Mouse (Mus musculus) heart, adult 18-20 months (tissue): ENCODE results near the gene Efcab12. TPM values are rescaled to one million over a fixed set of nuclear protein-coding genes. Genes with fewer than 3 reads are reported as not detected.
A peak's percentile ranks its signal among the peaks of the same experiment; 100 is the strongest.

Experiments used
- DNase-seq, 2 experiments: peaks; one replicate each; pipeline ENCODE4 v3.0.0; 2021 to 2022; ENCODE audit warnings: mixed read lengths in 1 of 2
- microRNA-seq, 2 experiments: library from miRNA; unstranded; fragments of <30 nt; microRNA quantifications; one replicate each; pipeline ENCODE4 v1.2.0; 2022
- total RNA-seq, 2 experiments: library from RNA; stranded (reverse); gene quantifications; 2 replicates each; pipeline ENCODE4 v1.2.3; 2021

The Efcab12 gene
- total RNA-seq, 2 experiments from 2014 or later: 0.27 to 0.54 TPM

DNA sequence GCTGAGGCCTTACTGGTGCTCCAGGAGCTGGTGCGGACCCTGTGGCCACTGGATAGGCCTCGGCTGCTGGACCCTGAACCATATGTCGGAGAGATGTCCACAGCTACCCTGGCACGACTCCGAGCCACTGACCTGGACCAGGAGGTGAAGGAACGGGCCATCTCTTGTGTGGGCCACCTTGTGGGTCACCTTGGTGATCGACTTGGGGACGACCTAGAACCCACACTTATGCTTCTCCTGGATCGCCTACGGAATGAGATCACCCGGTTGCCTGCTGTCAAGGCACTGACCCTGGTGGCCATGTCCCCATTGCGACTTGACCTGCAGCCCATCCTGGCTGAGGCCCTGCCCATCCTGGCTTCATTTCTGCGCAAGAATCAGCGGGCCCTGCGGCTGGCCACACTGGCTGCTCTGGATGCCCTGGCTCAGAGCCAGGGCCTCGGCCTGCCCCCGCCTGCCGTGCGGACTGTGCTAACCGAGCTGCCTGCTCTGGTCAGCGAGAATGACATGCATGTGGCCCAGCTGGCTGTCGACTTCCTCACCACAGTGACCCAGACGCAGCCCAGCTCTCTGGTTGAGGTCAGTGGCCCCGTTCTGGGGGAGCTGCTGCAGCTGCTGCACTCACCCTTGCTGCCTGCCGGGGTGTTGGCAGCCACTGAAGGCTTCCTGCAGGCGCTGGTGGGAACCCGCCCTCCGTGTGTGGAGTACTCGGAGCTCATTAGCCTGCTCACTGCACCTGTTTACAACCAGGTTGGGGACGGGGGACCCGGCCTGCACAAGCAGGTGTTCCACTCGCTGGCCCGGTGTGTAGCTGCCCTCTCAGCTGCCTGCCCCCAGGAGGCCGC is 46.1 kb downstream of the Efcab12 start:
- peak; percentile 42 to 67 for DNase-seq

DNA sequence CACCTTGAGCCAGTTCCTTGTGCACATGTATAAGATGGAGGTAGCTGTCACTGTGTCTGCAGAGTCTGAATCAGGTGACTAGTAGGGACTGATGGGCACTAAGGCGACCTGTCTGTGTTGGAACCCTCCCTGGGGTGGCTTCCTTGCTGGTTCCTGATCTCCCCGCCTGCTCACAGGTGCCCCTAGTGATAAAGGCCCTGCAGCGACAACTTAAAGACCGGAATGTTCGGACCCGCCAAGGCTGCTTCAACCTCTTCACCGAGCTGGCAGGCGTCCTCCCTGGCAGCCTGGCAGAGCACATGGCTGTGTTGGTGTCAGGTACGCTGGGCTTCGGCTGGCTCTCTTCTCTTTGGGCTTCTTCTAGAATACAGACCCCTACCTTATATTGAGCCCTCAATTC is 47.2 kb downstream of the Efcab12 start:
- peak; percentile 51 to 70 for DNase-seq

DNA sequence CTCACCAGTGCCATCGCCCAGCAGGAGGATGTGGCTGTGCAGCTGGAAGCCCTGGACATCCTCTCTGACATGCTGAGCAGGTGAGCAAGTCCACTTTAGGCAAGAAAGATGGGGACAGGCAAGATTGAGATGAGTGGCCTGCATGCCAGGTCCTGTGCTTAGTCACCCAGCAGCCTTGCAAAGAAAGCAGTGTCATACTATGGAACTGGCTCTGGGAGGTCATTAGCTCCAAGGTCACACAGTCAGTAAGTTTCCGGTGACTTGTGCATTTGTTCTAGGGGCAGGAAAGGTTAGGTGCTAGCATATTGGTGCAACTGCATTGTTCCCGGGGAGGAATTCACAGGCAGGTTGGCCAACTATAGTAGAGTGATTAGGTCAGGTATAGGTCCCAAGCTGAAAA is 55.4 kb downstream of the Efcab12 start:
- DNase-seq: no peak

DNA sequence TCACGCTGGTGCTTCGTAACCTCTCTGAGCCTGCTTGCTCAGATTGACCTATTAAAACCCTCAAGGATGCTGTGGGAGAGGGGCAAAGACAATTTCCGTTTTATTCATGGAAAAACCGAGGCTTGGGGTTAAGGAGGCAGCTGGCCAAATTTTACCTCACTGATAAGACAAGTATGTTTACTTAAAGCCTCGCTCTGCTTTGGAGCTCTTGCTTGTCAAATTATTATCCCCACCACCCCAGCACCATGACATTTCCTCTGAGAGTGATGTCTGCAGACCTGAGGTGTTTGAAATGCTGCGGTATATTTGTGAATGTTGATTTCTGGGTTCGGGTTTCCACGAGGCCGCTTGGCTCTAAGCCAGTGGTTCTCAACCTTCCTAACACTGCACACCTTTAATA is 61.8 kb downstream of the Efcab12 start:
- DNase-seq: no peak

DNA sequence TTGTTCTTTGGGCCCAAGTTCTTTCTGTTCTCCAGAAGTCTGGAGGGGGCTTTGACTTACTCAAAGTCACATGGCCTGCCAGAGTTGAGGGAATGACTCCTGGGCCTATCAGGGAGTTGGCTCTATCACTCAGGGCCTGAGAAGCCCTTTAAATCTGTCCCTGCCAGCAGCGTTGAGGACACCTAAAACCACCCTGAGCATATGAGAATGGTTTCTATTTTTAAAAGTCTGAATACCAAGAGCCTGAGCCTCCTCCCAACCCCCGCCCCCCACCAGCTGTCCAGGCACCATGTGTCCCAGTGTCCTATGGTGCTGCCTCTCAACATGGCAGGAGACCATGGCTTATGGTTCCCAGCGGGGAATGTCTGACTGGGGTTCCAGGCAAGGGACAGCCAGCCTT is 62.4 kb downstream of the Efcab12 start:
- peak; percentile 62 to 76 for DNase-seq

DNA sequence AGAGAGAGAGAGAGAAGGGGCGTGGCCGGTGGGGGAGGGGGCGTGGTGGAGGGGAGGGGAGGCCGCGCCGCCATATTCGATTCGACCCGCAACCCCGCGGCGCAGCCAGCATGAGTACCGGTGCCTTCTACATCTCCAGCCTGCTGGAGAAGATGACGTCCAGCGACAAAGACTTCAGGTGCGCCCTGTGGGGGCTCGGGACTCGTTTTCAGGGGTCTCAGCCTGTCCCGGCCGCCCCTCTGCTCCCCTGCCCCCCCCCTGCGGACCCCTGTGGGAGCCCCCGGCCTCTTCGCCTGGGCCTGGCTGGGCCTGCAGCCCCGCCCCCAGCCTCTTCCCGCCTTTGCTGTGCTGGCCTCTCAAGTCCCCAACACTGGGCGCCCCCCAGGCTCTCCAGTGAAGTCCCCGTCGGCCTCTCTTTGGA is 63.7 kb downstream of the Efcab12 start, which contains the start of gene Cand2:
TSS of gene Cand2 (plus strand) at position 38 of the 421 bp plus-strand sequence.
- DNase-seq: peak; percentile 28 to 69

DNA sequence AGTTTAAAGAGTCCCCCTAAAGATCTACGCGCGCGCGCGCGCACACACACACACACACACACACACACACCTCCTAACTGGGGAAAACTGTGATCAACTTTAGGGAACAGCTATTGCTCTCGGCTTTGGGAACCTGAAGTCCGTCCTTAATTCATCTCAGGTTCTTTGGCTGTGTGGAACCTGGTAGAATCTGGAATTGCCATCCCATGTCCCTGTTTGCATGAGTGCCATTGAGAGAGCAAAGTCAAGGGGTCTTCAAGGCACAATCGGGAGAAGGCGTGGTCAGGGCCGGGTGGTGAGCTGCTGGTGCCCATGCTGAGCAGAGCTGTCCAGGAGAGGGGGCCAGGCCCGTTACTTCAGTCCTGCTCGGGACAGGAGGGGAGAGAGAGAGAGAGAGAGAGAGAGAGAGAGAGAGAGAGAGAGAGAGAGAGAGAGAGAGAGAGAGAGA is 64.2 kb downstream of the Efcab12 start:
- DNase-seq: peak in 1 of 2 experiments; percentile 55

DNA sequence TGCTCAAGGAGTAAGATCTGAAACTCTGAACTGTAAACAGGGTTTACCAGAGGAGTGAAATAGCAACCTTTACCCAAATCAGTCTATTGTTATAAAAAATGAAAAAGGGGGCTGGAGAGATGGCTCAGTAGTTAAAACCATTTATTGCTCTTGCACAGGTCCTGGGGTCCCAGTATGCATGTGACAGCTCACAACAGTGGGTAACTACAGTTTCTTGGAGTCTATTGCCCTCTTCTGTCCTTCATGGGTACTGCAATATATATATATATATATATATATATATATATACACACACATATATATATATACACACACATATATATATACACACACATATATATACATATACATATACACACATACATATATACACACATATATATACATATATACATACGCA is 65.6 kb downstream of the Efcab12 start:
- DNase-seq: no peak

DNA sequence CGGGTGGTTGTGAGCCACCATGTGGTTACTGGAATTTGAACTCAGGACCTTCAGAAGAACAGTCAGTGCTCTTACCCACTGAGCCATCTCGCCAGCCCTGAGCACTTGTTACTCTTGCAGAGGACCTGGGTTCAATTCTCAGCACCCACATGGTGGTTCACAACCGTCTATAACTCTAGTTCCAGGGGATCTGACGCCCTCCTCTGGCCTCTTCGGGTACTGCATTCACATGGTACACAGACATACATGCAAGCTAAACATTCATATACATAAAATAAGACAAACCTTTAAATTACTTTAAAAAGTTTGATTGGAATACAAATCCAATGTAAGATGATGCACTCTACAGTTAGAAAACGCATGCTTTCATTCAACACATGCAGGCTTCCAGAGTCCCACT is 66.0 kb downstream of the Efcab12 start:
- no peak for DNase-seq

DNA sequence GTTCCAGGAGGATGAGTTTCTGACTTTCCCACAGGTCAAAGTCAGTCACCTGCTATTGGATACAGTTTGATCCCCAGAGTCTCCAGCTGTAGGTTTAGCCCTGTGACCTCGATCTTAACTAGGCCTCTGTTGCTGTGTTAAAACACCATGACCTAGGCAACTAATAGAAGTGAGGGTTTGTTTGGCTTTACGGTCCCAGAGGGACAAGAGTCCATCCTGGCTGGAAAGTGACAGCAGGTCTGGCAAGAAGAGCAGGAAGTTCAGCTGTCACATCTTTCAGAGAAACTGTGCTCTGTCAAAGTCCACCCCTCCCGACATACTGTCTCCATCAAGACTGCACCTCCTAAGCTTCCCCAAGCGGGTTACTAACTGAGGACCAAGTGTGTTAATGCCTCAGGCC is 67.4 kb downstream of the Efcab12 start:
- DNase-seq: no peak

DNA sequence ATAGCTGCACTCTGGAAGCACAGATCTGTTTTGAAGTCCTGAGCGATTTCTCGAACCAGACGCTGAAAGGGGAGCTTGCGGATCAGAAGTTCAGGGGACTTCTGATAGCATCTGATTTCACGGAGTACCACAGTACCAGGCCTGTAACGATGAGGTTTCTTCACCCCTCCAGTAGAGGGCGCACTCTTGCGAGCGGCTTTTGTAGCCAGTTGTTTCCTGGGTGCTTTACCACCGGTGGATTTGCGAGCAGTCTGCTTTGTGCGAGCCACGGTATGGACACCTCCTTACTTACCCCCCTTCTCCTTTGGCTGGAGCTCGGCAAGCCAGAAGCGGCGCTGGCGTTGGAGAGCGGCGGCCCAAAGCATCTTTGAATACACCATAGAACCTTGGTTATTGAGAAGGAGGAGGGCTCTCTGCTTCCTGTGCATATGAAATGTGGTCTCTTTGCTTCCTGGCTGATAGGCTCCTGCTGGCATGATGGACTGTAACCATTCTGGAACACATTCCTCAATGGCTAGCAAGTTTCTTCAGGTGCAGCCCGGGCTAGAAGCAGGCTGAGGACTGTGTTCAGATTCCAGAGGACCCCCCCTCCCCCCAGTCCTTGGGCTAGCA is 68.0 kb downstream of the Efcab12 start:
- DNase-seq: no peak

DNA sequence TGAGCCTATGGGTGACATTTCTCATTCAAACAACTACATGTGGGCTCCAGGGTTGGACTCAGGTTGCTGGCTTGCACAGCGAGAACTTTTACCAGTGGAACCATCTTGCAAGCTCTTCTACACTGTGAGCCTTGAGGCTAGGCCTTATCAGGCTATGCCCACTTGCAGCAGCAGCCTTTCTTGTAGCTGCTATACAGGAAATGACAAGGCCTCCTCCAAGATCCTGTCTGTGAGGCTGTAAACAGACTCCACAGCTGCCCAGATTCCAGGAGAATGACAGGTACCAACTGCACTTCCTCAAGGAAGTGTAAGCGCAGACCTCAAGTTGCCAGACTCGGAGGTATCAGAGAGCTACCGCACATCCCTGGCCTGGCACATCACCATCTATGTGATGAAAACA is 70.0 kb downstream of the Efcab12 start:
- DNase-seq: no peak

DNA sequence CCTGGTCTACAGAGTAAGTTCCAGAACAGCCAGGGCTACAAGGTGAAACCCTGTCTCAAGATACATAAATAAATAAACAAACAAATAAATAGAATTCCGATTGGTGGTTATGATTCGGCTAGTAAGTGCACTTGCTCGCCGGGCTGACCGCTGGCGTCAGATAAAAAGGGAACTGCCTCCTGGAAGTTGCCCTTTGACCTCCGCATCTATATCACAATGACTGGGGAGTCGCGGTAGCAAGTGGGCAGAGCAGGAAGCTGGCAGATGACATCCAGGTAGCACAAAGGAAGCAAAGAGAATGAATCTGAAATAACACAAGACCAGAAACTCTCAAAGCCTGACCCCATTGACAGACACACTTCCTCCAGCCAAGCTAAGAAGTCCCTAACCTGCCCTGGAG is 70.9 kb downstream of the Efcab12 start:
- no peak for DNase-seq

DNA sequence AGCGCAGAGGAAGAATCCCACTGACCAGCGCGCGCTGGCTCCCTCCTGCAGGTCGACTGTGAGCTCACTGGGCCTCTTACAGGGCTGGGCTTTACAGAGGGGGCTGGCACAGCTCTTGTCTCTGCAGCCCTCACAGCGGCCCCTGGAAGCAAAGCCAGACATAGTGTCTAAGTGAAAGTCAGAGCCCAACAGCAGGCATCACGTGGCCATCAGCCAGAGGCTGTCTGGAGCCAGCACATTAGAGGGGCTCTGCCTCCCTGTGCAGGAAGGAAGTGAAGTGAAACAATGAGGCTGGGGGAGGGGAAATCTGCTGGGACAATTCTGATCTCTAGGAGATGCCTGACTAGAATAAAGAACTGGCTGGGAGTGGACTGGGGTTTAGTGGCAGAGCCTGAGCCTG is 74.0 kb downstream of the Efcab12 start:
- peak; percentile 53 to 77 for DNase-seq

DNA sequence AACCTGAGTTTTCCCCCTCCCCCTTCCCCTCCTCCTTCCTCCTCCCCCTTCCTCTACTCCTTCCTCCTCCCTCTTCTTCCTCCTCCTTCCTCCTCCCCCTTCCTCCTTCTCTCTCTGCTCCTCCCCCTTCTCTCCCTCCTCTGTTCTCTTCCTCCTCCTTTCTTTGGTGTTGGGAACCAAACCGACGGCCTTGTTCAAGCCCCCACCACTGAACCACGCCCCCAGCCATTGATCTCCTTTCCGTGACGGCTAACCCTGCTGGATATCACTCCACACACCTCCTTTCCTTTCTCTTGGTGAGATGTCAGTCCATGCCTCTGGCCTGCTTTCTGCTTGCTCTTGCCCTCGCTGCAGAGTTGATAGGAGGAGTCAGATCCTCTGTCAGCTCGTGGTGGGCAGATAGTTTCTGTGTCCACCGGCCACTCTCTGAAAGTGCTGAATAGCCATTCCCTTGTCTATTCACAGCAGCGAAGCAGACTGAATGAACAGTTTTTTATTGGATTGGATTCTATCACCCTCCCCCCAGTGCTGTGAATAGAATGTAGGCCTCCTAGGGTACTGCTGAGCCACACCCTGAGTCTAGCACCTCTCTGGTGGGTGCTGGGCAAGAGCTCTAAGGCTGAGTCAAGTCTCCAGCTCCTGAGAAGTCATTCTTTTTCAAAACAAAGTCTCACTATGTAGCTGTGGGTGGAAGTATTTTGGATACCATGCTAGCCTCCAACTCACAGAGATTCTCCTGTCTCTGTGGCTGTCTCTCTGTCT is 76.0 kb downstream of the Efcab12 start, which contains the start of gene Tmem40:
TSS of gene Tmem40 (minus strand) at position 416 of the 762 bp plus-strand sequence.
- no peak for DNase-seq

DNA sequence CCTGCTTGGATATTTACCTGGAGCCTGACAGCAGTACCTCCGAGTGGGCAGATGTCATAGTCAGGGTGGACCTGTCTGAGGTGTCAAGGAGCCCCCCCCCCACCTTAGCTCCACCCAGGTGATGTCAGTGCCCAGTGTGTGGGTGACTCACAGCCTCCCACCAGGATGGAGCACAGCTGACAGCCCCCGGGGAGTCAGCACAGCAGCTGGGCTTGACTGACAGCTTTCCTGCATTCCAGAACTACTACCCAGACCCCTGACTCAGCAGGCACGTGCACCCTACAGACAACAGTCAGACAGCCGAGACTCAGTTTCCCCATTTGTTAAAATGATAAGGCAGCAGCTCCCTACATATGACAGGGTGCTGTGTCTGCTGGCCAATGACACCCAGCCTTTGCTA is 77.2 kb downstream of the Efcab12 start:
- no peak for DNase-seq

Small RNA genes within 50 kb of the gene (microRNA-seq; reads per million reads assigned to microRNA genes)
- 0.38 to 1.4 reads per million in 2 experiments for gene Mir7660

Other genes starting within 250 kb of the Efcab12 start
- gene Mkrn2os, start 245.8 kb downstream of the Efcab12 start, total RNA-seq: under 1 TPM; 0.39 to 0.40 TPM
- gene Mkrn2, start 236.5 kb downstream of the Efcab12 start, total RNA-seq: 10 to 100 TPM; 36.7 to 41.0 TPM
- 100 to 1,000 TPM; 107 to 111 TPM for gene Raf1, start 161.8 kb downstream of the Efcab12 start, total RNA-seq
- gene Tmem40, start 76.0 kb downstream of the Efcab12 start, total RNA-seq: under 1 TPM; 0.54 to 0.60 TPM
- 10 to 100 TPM; 73.3 to 76.6 TPM for gene Cand2, start 63.9 kb downstream of the Efcab12 start, total RNA-seq
- 100 to 1,000 TPM; 616 to 693 TPM for gene Rpl32, start 29.7 kb downstream of the Efcab12 start, total RNA-seq
- 1 to 10 TPM in 1 of 2 experiments, under 1 TPM in 1; 0.79 to 1.1 TPM for gene Mbd4, start 15.0 kb upstream of the Efcab12 start, total RNA-seq
- 1 to 10 TPM; 6.5 to 7.4 TPM for gene Ift122, start 15.1 kb upstream of the Efcab12 start, total RNA-seq
- not detected for gene Rho, start 93.3 kb upstream of the Efcab12 start, total RNA-seq
- not detected for gene H1foo, start 106.5 kb upstream of the Efcab12 start, total RNA-seq
- 10 to 100 TPM; 54.6 to 68.7 TPM for gene Plxnd1, start 156.6 kb upstream of the Efcab12 start, total RNA-seq